Mouse (Mus musculus) ES-E14 (cell line): Measurements from ENCODE around the gene Tmsb15b1.

Source experiments
- CHD2 ChIP-seq: IDR thresholded peaks from 2 replicates; pipeline ENCODE4 v1.6.1; 2014; ENCODE audit warnings: mild to moderate bottlenecking, low read depth, low read length, inconsistent platforms
- HCFC1 ChIP-seq: IDR thresholded peaks from 2 replicates; pipeline ENCODE4 v1.6.1; 2012; ENCODE audit warnings: low read length, inconsistent platforms, borderline replicate concordance; ENCODE audit not compliant: insufficient read depth
- MAFK ChIP-seq: IDR thresholded peaks from 2 replicates; pipeline ENCODE4 v1.6.1; 2014; ENCODE audit warnings: mild to moderate bottlenecking, low read depth, low read length, inconsistent platforms; ENCODE audit not compliant: insufficient read depth
- ZC3H11A ChIP-seq: IDR thresholded peaks from 2 replicates; pipeline ENCODE4 v1.6.1; 2012; ENCODE audit warnings: low read depth, mild to moderate bottlenecking, inconsistent platforms, low read length, borderline replicate concordance
- ZNF384 ChIP-seq: IDR thresholded peaks from 2 replicates; pipeline ENCODE4 v1.6.1; 2012; ENCODE audit warnings: low read depth, low read length, inconsistent platforms

GRCm38 (mm10) chrX:136986039-136986438 lies 9.4 kb upstream of the Tmsb15b1 start:
- no peak for TF ChIP-seq ZC3H11A
- TF ChIP-seq MAFK = no peak
- no peak for TF ChIP-seq HCFC1
- no peak for TF ChIP-seq CHD2
- no peak for TF ChIP-seq ZNF384
